Mouse (Mus musculus) erythroblast, embryonic 14.5 days (primary cell): Measurements from ENCODE around the gene Dis3. TPM values are rescaled to one million over a fixed set of nuclear protein-coding genes. Genes with fewer than 3 reads are reported as not detected.

Experiments used
- H3K27me3 ChIP-seq: 2 replicates; pipeline ENCODE4 v1.6.1; 2012; ENCODE audit warnings: inconsistent platforms; ENCODE audit not compliant: control insufficient read depth
- H3K36me3 ChIP-seq: 2 replicates; pipeline ENCODE4 v1.6.1; 2012; ENCODE audit warnings: mild to moderate bottlenecking, inconsistent platforms; ENCODE audit not compliant: control insufficient read depth
- H3K4me1 ChIP-seq: 2 replicates; pipeline ENCODE4 v1.6.1; 2012; ENCODE audit warnings: inconsistent platforms; ENCODE audit not compliant: control insufficient read depth
- H3K4me3 ChIP-seq: replicated peaks from 2 replicates; pipeline ENCODE3; 2012; ENCODE audit warnings: moderate library complexity, mild to moderate bottlenecking, inconsistent platforms
- H3K9me3 ChIP-seq: 2 replicates; pipeline ENCODE4 v1.6.1; 2012; ENCODE audit warnings: low read length, inconsistent platforms, mixed read lengths; ENCODE audit not compliant: control insufficient read depth
- GATA1 ChIP-seq: IDR thresholded peaks from 2 replicates; pipeline ENCODE4 v1.6.1; 2012; ENCODE audit warnings: low read length, inconsistent platforms, mixed read lengths
- TAL1 ChIP-seq: IDR thresholded peaks from 3 replicates; pipeline ENCODE4 v1.6.1; 2012; ENCODE audit warnings: low read length, inconsistent platforms, mixed read lengths
- polyA plus RNA-seq: library from polyadenylated mRNA; stranded (reverse); fragments of >175 nt; gene quantifications from 2 replicates; pipeline ENCODE4 v1.2.3, GENCODE M21; 2012

Dis3 gene
- polyA plus RNA-seq, 1 experiment = 0.94 TPM

GRCm38 (mm10) chr14:99099967-99100587, 507 bp upstream of the Dis3 start:
- Histone ChIP-seq H3K9me3 (no peaks in the 10 kb centered on the region), H3K27me3 (no peaks in the 10 kb centered on the region), H3K36me3 (peaks cover 62% of the 10 kb centered on the region), H3K4me3 (peak overlapping the region; percentile 74), H3K4me1 (peaks cover 28% of the 10 kb centered on the region)
- TF ChIP-seq TAL1 (no peak), GATA1 (no peak)

- Histone ChIP-seq H3K9me3 (no peaks in the 10 kb centered on the region), H3K4me3 (no peak overlapping the region), H3K4me1 (no peaks in the 10 kb centered on the region), H3K36me3 (peaks cover 88% of the 10 kb centered on the region), H3K27me3 (no peaks in the 10 kb centered on the region)
- TF ChIP-seq TAL1 = no peak
- TF ChIP-seq GATA1 = no peak
These were observed 10.6 kb downstream of the Dis3 start for GRCm38 (mm10) chr14:99088947-99089346.

GRCm38 (mm10) chr14:99071146-99071545, 28.4 kb downstream of the Dis3 start:
- Histone ChIP-seq H3K36me3 (peaks cover 90% of the 10 kb centered on the region), H3K9me3 (no peaks in the 10 kb centered on the region), H3K4me1 (no peaks in the 10 kb centered on the region), H3K4me3 (no peak overlapping the region), H3K27me3 (no peaks in the 10 kb centered on the region)
- TF ChIP-seq GATA1 = no peak

- H3K9me3 ChIP-seq = peaks cover 3% of the 10 kb centered on the region
- peaks cover 67% of the 10 kb centered on the region for H3K36me3 ChIP-seq
- no peak for TF ChIP-seq GATA1
- TF ChIP-seq TAL1 = no peak
- no peaks in the 10 kb centered on the region for H3K27me3 ChIP-seq
- H3K4me3 ChIP-seq = no peak overlapping the region
- H3K4me1 ChIP-seq = no peaks in the 10 kb centered on the region
These were observed 36.5 kb downstream of the Dis3 start for GRCm38 (mm10) chr14:99063091-99063490.

GRCm38 (mm10) chr14:99060616-99061015, 39.0 kb downstream of the Dis3 start:
- Histone ChIP-seq H3K9me3 (peaks cover 3% of the 10 kb centered on the region), H3K27me3 (no peaks in the 10 kb centered on the region), H3K4me1 (no peaks in the 10 kb centered on the region), H3K36me3 (peaks cover 71% of the 10 kb centered on the region), H3K4me3 (no peak overlapping the region)
- no peak for TF ChIP-seq GATA1
- TF ChIP-seq TAL1 = no peak

- H3K4me3 ChIP-seq = no peak overlapping the region
- H3K27me3 ChIP-seq = no peaks in the 10 kb centered on the region
- peaks cover 79% of the 10 kb centered on the region for H3K36me3 ChIP-seq
- no peak for TF ChIP-seq TAL1
- no peak for TF ChIP-seq GATA1
- no peaks in the 10 kb centered on the region for H3K4me1 ChIP-seq
- peaks cover 3% of the 10 kb centered on the region for H3K9me3 ChIP-seq
These were observed 40.5 kb downstream of the Dis3 start for GRCm38 (mm10) chr14:99058959-99059586.

GRCm38 (mm10) chr14:99046782-99047181, 52.8 kb downstream of the Dis3 start:
- Histone ChIP-seq H3K4me1 (peaks cover 42% of the 10 kb centered on the region), H3K9me3 (no peaks in the 10 kb centered on the region), H3K36me3 (peaks cover 40% of the 10 kb centered on the region), H3K4me3 (peak overlapping the region; percentile 96), H3K27me3 (no peaks in the 10 kb centered on the region)
- TF ChIP-seq TAL1 = no peak
- TF ChIP-seq GATA1 = no peak

GRCm38 (mm10) chr14:99046031-99046781, 53.4 kb downstream of the Dis3 start, which contains the start of the genes Mzt1 and Bora:
Gene Mzt1, minus strand, starts transcription at chr14:99046134.
Gene Bora, plus strand, starts transcription at chr14:99046222.
- no peaks in the 10 kb centered on the region for H3K27me3 ChIP-seq
- no peak for TF ChIP-seq TAL1
- no peak for TF ChIP-seq GATA1

GRCm38 (mm10) chr14:99045378-99046030, 54.1 kb downstream of the Dis3 start:
- H3K27me3 ChIP-seq = no peaks in the 10 kb centered on the region
- no peak for TF ChIP-seq TAL1
- no peak for TF ChIP-seq GATA1
- H3K4me1 ChIP-seq = peaks cover 50% of the 10 kb centered on the region
- no peaks in the 10 kb centered on the region for H3K9me3 ChIP-seq
- H3K4me3 ChIP-seq = peak overlapping the region; percentile 96
- peaks cover 31% of the 10 kb centered on the region for H3K36me3 ChIP-seq

More at GRCm38 (mm10) chr14:99046031-99046781, 53.4 kb downstream of the Dis3 start, which contains the start of the genes Mzt1 and Bora:
- H3K36me3 ChIP-seq = peaks cover 38% of the 10 kb centered on the region
- H3K4me3 ChIP-seq = peak within 1 kb of the TSS; percentile 96
- H3K4me1 ChIP-seq = peaks cover 48% of the 10 kb centered on the region
- H3K9me3 ChIP-seq = no peaks in the 10 kb centered on the region
